Mouse (Mus musculus) kidney, adult 11 months (tissue): ENCODE measurements at regions not wholly inside any gene's neighbourhood (a gene's known extent, or its start where the extent isn't known, plus 50 kb on each side); places are given as distances from the start of the nearest gene placed in this dataset.

Source experiments
- DNase-seq: peaks from one replicate; pipeline ENCODE4 v3.0.0; 2022

DNA sequence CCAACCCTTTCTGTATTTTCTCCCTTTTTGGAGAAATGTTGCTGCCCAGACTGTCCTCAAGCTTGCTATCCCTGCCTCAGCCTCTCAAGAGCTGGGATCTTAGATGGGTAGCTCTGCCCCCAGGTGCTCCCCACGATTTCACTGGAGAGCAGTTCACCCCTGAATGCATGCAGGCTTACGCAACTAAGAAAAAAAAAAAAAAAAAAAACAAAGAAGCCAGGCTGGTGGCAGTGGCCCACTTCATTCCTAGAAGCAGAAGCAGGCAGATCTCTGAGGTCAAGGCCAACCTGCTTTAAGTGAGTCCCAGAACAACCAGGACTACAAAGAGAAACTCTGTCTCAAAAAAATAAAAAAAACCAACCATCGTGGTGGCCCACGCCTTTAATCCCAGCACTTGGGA lies 51.2 kb upstream of the Fbxo11 start:
- no peak for DNase-seq

DNA sequence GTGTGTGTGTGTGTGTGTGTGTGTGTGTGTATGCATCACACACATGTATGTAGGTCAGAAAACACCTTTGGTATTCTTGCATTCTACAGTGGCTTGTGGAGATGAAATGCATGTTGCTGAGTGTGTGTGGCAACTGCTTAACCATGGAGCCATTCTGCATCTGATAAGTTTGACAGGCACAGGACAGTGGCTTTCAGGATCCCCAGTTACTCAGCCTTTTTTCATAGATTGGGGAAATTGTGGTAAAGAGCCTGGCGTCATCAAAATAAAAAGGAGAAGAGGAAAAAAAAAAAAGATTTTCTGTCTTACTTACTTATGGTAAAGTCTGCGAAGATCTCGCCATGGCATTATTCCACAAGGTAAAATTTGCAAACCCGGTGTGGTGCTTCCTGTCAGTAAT lies 53.6 kb upstream of the Fbxo11 start:
- no peak for DNase-seq

DNA sequence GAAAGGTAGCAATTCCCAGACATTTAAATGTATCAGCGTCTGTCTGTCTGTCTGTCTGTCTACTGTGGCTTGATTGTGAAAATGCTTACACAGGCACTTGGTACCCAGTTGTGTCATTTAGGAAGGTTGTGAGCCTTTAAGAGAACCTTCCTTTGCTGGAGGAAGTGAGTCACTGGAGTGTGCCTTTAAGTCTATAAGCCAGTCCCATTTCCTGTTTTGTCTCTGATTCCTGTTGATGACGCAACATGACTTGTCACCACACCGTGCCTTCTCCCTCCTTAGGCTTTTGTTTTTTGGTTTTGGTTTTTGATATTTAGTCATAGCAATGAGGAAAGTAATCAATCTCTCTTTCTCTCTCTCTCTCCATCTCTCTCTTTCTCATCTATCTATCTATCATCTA lies 58.6 kb upstream of the Fbxo11 start:
- no peak for DNase-seq

DNA sequence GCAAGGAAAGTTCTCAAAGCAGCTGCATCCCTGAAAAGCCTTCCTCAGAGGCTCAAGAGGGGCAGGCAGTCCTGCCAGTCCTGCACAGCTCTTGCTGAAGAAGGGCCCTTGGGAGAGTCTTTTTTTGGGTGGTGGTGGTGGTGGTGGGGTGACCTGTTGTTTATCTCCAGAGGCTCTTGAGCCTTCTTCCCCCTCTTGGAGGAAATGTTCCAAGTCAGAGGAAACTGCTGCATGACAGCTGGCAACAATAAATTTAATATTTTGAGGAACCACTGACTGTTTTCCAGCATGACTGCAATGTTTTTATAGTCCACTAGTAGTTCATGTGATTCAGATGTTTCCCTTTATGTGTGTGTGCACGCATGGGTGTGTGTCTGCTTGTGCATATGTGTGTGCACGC lies 62.0 kb upstream of the Fbxo11 start:
- no peak for DNase-seq

- no peak for DNase-seq
Measured at GRCm38 (mm10) chr17:88131297-88131696, 66.2 kb upstream of the Fbxo11 start.

DNA sequence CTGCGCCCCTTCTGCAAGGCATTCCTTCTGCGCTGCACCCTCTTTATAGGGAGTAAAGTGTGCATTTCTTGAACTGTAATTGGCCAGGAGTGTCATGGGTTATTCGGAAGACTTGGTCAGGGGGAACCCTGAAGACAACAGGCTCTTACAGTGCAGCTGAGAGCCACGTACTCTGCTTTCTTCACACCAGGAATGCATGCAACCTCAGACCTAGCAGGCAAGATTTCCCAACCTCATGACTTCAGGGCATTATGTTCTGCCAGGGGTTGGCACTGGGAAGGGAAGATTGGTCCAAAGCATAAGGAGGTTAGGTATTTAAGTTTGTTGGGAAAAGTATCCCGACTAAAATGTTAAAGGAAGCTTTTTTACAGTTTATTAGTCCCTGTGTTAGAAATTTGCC lies 66.9 kb upstream of the Fbxo11 start:
- DNase-seq = no peak

- DNase-seq = no peak
Measured at GRCm38 (mm10) chr17:88132601-88133346, 67.7 kb upstream of the Fbxo11 start.

- DNase-seq = no peak
Measured at GRCm38 (mm10) chr17:88134546-88134945, 69.5 kb upstream of the Fbxo11 start.

- no peak for DNase-seq
Measured at GRCm38 (mm10) chr17:88141538-88141937, 76.4 kb upstream of the Fbxo11 start.

DNA sequence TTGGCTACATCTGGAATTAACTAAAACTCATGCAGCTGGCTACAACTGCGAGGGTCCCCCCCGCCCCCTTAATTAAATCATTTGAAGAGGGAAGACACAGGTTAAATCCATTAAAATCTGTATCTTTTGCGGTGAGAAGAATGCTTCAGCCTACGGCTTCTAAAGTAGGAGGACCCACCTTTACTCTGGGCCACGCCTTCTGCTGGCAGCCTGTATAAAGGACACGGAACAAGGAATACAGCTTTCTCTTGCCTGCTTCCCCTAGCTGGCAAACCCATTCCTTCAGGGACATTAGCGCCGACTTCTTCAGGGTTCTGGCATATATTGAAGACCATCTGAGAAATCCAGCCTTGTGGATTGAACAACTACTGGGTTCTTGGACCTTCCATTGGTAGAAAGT lies 76.9 kb upstream of the Fbxo11 start:
- DNase-seq = no peak

DNA sequence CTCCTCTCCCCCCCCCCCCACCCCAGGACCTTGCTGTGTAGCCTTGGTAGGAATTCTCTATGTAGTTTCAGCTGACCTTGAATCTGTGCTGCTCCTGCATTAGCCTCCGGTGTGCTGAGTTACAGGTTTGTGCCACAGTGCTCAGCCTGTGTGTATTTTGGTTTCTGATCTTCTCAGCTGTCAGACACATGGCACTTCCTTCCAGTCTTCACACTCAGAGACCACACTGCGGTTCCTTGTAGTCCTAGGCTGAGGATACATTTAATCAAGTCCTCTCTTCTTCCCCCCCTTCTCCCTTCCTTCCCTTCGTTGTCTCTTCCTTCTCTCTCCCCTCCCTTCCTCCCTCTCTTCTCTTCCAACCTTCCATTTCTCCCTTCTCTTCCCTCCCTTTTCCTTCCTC lies 77.7 kb upstream of the Fbxo11 start:
- no peak for DNase-seq

DNA sequence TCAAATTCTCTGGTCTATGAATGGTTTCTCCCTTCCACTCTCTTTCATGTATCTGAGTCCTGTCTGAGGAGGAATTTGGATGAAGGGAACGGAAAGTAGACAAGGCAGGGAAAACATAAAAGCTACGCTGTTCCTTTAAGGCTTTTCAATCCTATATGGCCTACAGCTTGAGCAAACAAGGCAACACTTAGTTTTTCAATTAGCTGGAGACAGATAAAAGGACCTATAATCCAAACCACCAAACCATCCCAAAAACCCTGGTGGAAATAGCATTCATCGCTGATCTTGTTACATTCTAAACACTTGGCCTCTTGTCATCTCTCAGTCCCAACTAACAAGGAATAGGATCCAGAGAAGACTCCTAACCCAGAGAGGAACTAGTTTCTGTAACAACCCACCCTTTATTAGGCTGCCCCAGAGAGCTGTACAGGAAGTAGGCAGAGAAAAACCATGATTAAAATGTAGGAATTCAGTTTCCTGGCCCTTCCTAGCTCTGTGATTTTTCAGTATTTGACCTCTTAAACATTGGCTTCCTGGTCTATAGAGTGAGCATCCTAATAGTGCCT lies 78.4 kb upstream of the Fbxo11 start:
- no peak for DNase-seq

GRCm38 (mm10) chr17:88158550-88158949 lies 93.5 kb upstream of the Fbxo11 start:
- no peak for DNase-seq

- DNase-seq = no peak
Measured at GRCm38 (mm10) chr17:88159212-88159668, 94.1 kb upstream of the Fbxo11 start.

GRCm38 (mm10) chr17:88159851-88160676 lies 95.0 kb upstream of the Fbxo11 start:
- no peak for DNase-seq

DNA sequence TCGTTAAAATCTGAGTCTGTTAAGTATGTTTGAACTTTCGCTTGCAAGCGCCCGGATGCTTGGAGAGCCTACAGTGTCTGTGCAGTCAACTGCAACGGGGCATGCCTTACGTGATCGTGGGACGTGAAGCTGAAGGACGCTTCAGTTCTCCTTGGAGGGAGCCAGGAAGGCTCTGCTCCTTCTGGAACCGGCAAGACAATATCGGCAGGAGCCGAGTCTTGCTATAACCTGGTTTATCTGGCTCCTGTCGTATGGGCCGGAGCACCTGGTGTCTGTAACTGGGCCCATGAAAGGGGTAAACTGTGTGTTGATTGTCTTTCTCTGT lies 95.5 kb upstream of the Fbxo11 start:
- no peak for DNase-seq

- no peak for DNase-seq
Measured at GRCm38 (mm10) chr17:88161766-88162165, 96.7 kb upstream of the Fbxo11 start.

- no peak for DNase-seq
Measured at GRCm38 (mm10) chr17:88164805-88165204, 99.7 kb upstream of the Fbxo11 start.

GRCm38 (mm10) chr17:88165811-88166210 lies 100.7 kb upstream of the Fbxo11 start:
- DNase-seq = no peak

DNA sequence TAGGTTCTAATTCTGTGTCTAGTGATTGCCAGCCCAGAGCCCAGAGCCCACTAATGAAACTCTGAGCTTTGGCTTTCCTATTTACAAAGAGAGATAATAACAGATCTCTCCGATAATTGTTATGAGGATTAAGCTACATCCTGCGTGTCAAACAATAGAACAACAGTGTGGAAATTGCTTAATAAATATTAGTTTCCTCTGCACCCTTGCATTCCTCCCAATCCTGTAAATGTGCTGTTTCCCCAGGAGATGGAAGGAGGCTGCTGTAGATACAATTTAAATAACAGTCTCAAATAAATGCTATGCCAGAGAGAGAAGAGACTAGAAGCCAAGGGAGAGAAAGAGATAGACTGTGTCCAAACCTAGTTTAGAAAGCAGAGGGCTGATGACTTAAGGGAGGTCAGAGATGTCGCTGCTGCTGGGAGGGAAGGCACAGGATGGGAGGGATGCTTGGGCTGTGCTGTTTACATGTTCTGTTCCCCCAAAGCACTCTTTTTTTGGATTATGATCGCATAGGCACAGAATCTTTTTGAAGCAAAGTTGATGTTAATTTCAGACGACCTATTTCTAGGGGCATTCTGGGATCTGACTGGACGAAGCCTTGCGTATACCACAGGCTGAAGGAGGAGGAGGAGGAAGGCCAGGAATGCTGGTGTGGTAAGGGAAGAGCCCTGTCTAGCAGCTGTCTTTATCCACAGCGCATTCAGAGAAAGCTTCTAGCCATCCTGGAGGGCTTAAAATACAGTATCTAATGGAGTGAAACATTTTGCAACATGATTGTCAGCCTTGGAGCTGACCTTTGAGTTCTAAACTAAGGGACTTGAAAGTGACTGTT lies 103.4 kb upstream of the Fbxo11 start:
- DNase-seq = no peak

- no peak for DNase-seq
Measured at GRCm38 (mm10) chr17:88171606-88172005, 106.5 kb upstream of the Fbxo11 start.

- no peak for DNase-seq
Measured at GRCm38 (mm10) chr17:88173354-88174032, 108.4 kb upstream of the Fbxo11 start.

DNA sequence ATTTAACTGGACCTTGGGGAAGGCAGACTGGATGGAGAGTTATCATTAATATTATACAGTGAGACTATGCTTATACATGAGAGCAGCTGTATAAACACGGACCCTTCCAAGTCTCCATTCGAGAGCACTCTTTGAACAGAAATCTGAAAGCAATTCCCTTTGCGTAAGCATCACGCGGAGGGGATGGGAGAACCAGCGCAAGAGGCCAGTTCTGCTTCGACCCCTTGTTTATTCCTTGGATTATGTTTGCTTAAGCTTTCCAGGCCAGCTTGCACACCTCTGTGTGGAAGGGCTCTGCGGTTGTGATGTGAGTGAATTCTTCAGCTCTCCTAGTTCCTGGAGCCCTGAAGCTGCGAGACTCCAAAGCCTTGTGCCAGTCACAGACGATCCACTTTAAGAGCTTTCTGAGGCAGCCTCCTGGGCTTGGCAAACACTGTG lies 109.2 kb upstream of the Fbxo11 start:
- DNase-seq = no peak
